Mouse (Mus musculus): ENCODE measurements at regions not wholly inside any gene's neighbourhood (a gene's known extent, or its start where the extent isn't known, plus 50 kb on each side); places are given as distances from the start of the nearest gene placed in this dataset.

DNA sequence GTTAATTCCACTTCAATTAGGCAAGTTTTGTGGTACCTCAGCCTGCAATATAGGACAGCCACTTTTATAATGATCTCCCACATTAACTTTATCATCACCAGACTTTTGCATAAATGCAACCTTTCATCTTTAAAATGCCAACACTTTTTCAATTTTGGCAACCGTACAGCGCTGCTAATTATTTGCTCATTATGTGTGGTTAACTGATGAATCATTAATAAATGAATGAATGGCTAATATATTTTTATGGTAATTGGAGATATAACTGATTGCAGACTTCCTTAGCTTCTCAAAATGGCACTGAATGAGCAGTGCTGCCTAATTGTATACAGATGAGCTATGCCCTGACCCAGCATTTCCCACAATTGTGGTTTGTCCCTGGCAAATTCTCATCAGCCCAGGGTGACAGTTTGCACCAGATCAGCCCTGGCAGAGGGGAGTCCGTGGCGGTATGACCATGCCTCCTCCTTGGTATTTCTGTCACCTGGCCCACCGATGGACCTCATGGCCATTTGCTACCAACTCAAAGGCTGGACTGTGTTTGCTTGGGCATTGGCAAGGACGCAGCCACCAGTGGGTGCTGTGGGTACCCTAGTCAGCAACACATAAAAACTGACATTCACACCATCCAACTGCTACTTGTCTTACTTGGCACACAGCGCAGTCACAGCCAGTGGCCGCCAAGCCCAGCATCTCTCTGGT lies 173.7 kb upstream of the Lmo4 start:
- WGBS: 90% methylated on average over 8 of the region's 8 CpGs
- H3K27ac ChIP-seq (ENCODE audit: control insufficient read depth, insufficient read depth, low read length): no peak overlapping the region
- no peak for DNase-seq
- TF ChIP-seq CTCF (IDR thresholded peaks at IDR 0.05; ENCODE audit: borderline replicate concordance, control insufficient read depth, extremely low read depth, insufficient read depth, low read length, poor library complexity): no peak
- TF ChIP-seq POLR2A (IDR thresholded peaks at IDR 0.05; ENCODE audit: control insufficient read depth, extremely low read depth, insufficient read depth, low read length, poor library complexity): no peak
- no peak overlapping the region for H3K4me3 ChIP-seq (ENCODE audit: control insufficient read depth, insufficient read depth, low read length)
- H3K27me3 ChIP-seq (ENCODE audit: control insufficient read depth, insufficient read depth, low read length): no peaks in the 10 kb centered on the region
- H3K4me1 ChIP-seq (replicated peaks; ENCODE audit: control insufficient read depth, insufficient read depth, low read length): peaks cover 8% of the 10 kb centered on the region
- H3K36me3 ChIP-seq (ENCODE audit: control insufficient read depth, insufficient read depth, low read length): no peaks in the 10 kb centered on the region

DNA sequence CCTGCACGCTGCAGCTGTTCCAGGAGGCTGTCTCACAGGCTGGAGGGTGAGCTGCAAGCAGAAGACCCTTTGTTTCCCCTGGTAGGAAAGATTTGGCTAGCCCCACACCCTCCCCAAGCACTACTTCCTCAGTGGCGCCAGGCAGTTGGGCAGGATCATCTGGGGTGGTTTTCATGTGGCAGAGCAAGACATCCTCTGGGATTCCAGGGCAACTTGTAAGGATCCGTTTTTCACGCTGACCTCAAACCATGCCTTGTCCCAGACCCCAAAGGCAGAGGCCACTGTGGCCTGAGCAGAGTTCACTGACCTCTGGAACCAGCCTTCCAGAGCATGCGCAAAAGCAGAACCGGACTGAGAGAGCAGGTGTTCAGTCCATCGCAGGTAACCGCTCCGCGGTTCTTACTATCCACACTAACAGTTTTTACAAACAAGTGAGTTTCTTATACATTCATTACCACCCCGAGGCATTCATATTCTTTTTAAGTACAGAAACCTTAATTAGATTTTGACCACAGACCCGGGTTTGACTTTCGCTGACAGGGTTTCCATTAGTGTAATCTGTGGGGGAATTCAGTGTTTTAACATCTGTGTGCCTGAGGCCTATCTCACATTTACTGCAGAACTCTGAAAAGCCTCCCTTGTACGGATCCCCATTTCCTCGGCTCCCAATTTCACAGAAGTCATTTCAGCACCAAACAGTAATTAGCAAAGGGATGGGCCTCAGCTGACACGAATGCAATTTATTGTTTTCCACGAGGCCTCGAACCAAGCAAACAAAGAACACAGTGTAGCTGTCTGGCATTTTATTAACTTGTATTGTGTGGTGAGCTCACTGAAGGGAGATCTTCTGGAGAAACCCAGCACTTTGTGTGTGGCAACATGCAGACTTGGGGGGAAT lies 172.9 kb upstream of the Lmo4 start:
- no peaks in the 10 kb centered on the region for H3K36me3 ChIP-seq (ENCODE audit: control insufficient read depth, insufficient read depth, low read length)
- no peaks in the 10 kb centered on the region for H3K27me3 ChIP-seq (ENCODE audit: control insufficient read depth, insufficient read depth, low read length)
- WGBS: 72% methylated on average over 18 of the region's 18 CpGs
- no peak for TF ChIP-seq CTCF (IDR thresholded peaks at IDR 0.05; ENCODE audit: borderline replicate concordance, control insufficient read depth, extremely low read depth, insufficient read depth, low read length, poor library complexity)
- TF ChIP-seq POLR2A (IDR thresholded peaks at IDR 0.05; ENCODE audit: control insufficient read depth, extremely low read depth, insufficient read depth, low read length, poor library complexity): no peak
- no peak overlapping the region for H3K27ac ChIP-seq (ENCODE audit: control insufficient read depth, insufficient read depth, low read length)
- no peak for DNase-seq
- H3K4me3 ChIP-seq (ENCODE audit: control insufficient read depth, insufficient read depth, low read length): no peak overlapping the region
- peaks cover 8% of the 10 kb centered on the region for H3K4me1 ChIP-seq (replicated peaks; ENCODE audit: control insufficient read depth, insufficient read depth, low read length)

DNA sequence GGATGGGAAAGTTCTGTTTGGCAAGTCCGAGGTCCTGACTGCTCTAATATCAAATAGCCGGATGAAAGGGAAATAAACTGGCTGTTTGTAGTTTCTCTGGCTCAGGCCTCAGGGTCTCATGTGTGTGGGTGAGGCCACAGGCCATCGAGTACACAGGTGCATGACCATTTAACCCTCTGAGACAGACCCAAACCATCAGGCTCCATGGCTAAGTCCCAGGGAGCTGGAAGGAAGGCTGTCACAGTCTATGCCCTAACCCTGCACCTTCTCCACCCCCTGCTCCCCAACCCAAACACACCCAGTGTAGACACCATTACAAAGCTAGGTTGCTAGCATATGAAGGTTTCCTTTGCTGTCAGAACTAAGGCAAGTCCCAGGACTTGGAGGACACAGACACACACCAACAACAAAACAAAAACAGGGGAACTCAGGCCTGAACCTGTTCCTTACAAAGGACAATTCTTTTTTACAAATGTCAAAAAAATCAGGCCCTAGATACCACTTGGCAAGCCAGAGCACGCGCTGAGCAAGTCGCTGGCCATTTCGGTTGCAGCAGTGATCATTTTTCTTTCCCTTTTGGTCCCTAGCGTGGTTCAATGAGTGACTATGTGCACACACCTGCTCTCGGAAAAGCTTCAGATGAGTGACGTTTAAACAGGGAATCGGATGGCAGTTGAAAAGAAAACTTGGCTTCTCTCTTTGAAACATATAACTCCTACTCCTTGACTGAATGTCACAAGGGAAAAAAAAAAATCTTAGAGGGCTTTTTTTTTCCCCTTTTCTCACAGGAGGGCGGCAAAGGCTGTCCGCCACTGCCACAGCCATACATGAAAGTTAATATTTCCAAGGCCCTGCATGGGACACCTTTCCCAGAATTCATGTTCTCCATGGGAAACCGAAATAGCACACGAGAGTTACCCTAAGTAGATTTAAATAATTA lies 171.7 kb upstream of the Lmo4 start:
- H3K27ac ChIP-seq (ENCODE audit: control insufficient read depth, insufficient read depth, low read length): no peak overlapping the region
- TF ChIP-seq CTCF (IDR thresholded peaks at IDR 0.05; ENCODE audit: borderline replicate concordance, control insufficient read depth, extremely low read depth, insufficient read depth, low read length, poor library complexity) (no peak), POLR2A (IDR thresholded peaks at IDR 0.05; ENCODE audit: control insufficient read depth, extremely low read depth, insufficient read depth, low read length, poor library complexity) (no peak)
- no peaks in the 10 kb centered on the region for H3K36me3 ChIP-seq (ENCODE audit: control insufficient read depth, insufficient read depth, low read length)
- 89% methylated on average over 15 of the region's 15 CpGs for WGBS
- peaks cover 8% of the 10 kb centered on the region for H3K4me1 ChIP-seq (replicated peaks; ENCODE audit: control insufficient read depth, insufficient read depth, low read length)
- no peak overlapping the region for H3K4me3 ChIP-seq (ENCODE audit: control insufficient read depth, insufficient read depth, low read length)
- H3K27me3 ChIP-seq (ENCODE audit: control insufficient read depth, insufficient read depth, low read length): no peaks in the 10 kb centered on the region
- DNase-seq: no peak

DNA sequence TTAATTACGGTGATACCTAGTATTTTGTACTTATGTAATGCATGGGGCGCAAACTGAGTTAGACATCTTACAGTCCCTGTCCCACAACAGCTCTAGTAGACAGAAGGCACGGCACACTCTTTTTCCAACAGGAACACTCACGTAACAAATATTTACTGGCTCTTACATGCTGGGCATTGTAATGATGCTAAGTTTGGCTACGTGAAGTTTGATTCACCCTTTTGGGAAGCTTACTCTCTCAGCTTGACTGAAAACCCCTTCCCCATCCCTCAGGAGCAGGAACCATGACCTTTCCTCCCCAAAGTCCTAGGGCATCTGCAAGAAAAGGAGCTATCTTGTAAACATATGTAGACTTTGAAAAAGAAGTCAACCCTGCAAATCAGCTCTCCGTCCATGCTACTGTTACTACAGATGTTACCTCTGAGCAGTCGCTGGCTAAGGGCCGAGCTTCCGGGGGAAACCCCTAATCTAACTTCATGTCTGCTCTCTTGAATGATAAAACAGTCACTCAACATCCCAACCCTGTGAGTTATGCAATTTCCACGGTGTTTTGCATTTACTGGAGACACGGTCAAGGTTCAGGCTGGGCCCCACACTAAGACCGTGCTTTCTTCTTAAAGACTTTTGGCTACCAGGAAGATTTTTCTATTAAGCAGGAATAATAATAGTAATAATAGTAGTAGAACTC lies 170.8 kb upstream of the Lmo4 start:
- H3K27ac ChIP-seq (ENCODE audit: control insufficient read depth, insufficient read depth, low read length): no peak overlapping the region
- DNase-seq: no peak
- H3K36me3 ChIP-seq (ENCODE audit: control insufficient read depth, insufficient read depth, low read length): no peaks in the 10 kb centered on the region
- no peaks in the 10 kb centered on the region for H3K27me3 ChIP-seq (ENCODE audit: control insufficient read depth, insufficient read depth, low read length)
- H3K4me1 ChIP-seq (replicated peaks; ENCODE audit: control insufficient read depth, insufficient read depth, low read length): peaks cover 8% of the 10 kb centered on the region
- 87% methylated on average over 12 of the region's 12 CpGs for WGBS
- H3K4me3 ChIP-seq (ENCODE audit: control insufficient read depth, insufficient read depth, low read length): no peak overlapping the region
- TF ChIP-seq POLR2A (IDR thresholded peaks at IDR 0.05; ENCODE audit: control insufficient read depth, extremely low read depth, insufficient read depth, low read length, poor library complexity) (no peak), CTCF (IDR thresholded peaks at IDR 0.05; ENCODE audit: borderline replicate concordance, control insufficient read depth, extremely low read depth, insufficient read depth, low read length, poor library complexity) (no peak)

DNA sequence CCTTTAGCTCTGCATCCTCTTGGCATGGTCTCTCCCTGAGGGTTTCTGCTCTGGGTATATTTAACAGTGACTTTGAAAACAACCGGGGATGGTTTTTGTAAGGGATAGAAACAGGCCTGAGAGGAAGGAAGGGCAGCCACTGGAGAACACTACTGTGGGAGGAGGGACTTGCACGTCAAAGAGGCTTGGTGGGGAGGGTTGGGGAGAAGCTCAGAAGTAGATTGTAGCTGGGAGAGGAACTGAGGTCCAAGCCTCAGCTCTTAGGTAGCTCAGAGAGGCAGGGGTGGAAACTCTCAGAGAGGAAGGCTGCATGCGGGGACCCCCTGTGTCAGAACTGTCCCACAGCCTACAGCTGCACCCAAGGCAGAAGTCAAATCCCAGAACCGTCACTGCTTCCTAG lies 163.3 kb upstream of the Lmo4 start:
- H3K4me3 ChIP-seq (ENCODE audit: control insufficient read depth, insufficient read depth, low read length): no peak overlapping the region
- H3K27me3 ChIP-seq (ENCODE audit: control insufficient read depth, insufficient read depth, low read length): no peaks in the 10 kb centered on the region
- 44% methylated on average over 4 of the region's 4 CpGs for WGBS
- H3K36me3 ChIP-seq (ENCODE audit: control insufficient read depth, insufficient read depth, low read length): no peaks in the 10 kb centered on the region
- H3K27ac ChIP-seq (ENCODE audit: control insufficient read depth, insufficient read depth, low read length): no peak overlapping the region
- H3K4me1 ChIP-seq (replicated peaks; ENCODE audit: control insufficient read depth, insufficient read depth, low read length): no peaks in the 10 kb centered on the region
- DNase-seq: no peak
- TF ChIP-seq POLR2A (IDR thresholded peaks at IDR 0.05; ENCODE audit: control insufficient read depth, extremely low read depth, insufficient read depth, low read length, poor library complexity): no peak
- TF ChIP-seq CTCF (IDR thresholded peaks at IDR 0.05; ENCODE audit: borderline replicate concordance, control insufficient read depth, extremely low read depth, insufficient read depth, low read length, poor library complexity): no peak
